Mouse (Mus musculus) limb, embryonic 15.5 days (tissue): ENCODE data around the gene Cutc. TPM values are rescaled to one million over a fixed set of nuclear protein-coding genes. Genes with fewer than 3 reads are reported as not detected.

Experiments used
- ATAC-seq: fragments of 200-750 bp; cut with Nextera tagmentation; 2 replicates; pipeline ENCODE4 v1.8.0; 2017; ENCODE audit warnings: low read depth, moderate TSS enrichment; ENCODE audit not compliant: insufficient number of reproducible peaks, low FRiP score, low TSS enrichment
- H3K27ac ChIP-seq: fragments of 300-500 bp; sonication (generic); 2 replicates; pipeline ENCODE4 v1.5.1; 2015; ENCODE audit warnings: moderate library complexity, mild to moderate bottlenecking, inconsistent platforms
- H3K27me3 ChIP-seq: fragments of 300-500 bp; sonication (generic); 2 replicates; pipeline ENCODE4 v1.6.1; 2015; ENCODE audit warnings: inconsistent platforms
- H3K36me3 ChIP-seq: fragments of 300-500 bp; sonication (generic); 2 replicates; pipeline ENCODE4 v1.6.1; 2015; ENCODE audit warnings: inconsistent platforms
- H3K4me1 ChIP-seq: fragments of 300-500 bp; sonication (generic); 2 replicates; pipeline ENCODE4 v1.6.1; 2015; ENCODE audit warnings: inconsistent platforms
- H3K4me2 ChIP-seq: fragments of 300-500 bp; sonication (generic); 2 replicates; pipeline ENCODE4 v1.6.1; 2015; ENCODE audit warnings: mild to moderate bottlenecking, inconsistent platforms
- H3K4me3 ChIP-seq: fragments of 300-500 bp; sonication (generic); 2 replicates; pipeline ENCODE4 v1.5.1; 2015; ENCODE audit warnings: mild to moderate bottlenecking, inconsistent platforms
- H3K9ac ChIP-seq: fragments of 300-500 bp; sonication (generic); 2 replicates; pipeline ENCODE4 v1.6.1; 2015; ENCODE audit warnings: inconsistent platforms
- H3K9me3 ChIP-seq: fragments of 300-500 bp; sonication (generic); 2 replicates; pipeline ENCODE4 v1.6.1; 2016; ENCODE audit warnings: inconsistent platforms
- WGBS: fragments of 180-500 bp; shearing (Covaris S2); methylation state at CpG from one replicate; pipeline ENCODE4 v1.1.7; 2015; 5-methylcytosine and 5-hydroxymethylcytosine counted together
- polyA plus RNA-seq: library from polyadenylated mRNA; unstranded; fragments of >200 nt; fragmentation: Nextera tagmentation; extraction: Ambion mirVana; gene quantifications from 2 replicates; pipeline ENCODE4 v1.2.1, GENCODE M21; 2015

Gene Cutc
- polyA plus RNA-seq, result 13.6 and 13.7 TPM in 2 replicates

DNA sequence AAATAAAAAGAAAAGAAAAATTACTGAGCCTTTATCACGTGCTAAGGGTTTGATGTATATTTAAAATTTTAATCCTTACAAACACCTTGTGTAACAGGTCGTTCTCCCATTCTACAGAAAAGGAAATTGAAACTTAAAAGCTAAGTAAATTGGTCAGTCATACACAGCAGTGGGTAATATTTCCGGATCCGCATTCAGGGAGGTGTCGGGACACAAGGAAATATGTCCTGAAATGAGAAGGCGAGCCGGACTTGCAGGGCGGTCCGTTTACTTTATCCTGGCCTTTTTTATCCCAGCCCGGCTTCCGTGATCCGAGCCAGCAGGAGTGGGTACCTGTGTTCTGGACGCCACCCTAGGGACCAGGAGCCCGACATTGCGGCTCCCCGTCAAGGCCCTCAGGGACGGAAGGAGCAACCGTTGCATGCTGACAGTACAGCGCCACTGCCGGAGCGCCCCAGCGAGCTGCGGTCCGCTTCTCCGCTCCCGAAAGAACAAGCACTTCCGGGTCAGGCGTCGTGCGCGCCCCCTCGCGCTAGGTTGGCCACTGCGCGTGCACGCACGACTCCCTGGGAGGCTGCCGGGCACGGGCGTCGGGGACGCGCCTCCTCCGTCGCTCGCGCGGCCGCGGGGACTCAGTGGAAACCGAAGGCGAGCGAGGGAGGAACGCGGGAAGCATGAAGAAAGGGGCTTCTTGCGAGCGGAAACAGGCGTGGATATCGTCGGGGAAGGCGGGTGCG lies at the start of gene Cutc, which contains the start of gene Cox15:
Gene Cutc (plus strand): TSS at position 508 of the 737 bp plus-strand sequence.
Gene Cox15 (minus strand): TSS at position 512 of the 737 bp plus-strand sequence.
- peaks cover 24% of the 10 kb centered on the region for H3K36me3 ChIP-seq
- peak within 1 kb of the TSS; percentile 52 for H3K4me2 ChIP-seq

DNA sequence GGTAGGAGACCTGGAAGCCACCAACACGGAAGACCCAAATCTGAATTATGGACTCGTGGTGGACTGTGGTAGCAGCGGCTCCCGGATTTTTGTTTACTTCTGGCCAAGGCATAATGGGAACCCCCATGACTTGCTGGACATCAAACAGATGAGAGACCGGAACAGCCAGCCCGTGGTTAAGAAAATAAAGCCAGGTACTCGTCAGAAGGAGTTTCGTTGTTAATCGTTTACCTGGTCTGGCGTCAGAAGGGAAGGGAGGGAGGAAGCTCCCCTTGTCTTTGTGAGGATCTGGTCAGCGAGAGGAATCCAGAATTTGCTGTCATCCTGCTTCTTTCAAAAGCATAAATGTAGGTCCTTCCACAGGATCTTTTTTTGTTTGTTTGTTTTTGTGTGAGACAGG lies 48.6 kb upstream of the Cutc start:
- no peak for ATAC-seq
- WGBS, result 92% methylated on average over 11 of the region's 11 CpGs
- H3K36me3 ChIP-seq, result peaks cover 67% of the 10 kb centered on the region

More for the DNA sequence above, at the start of gene Cutc, which contains the start of gene Cox15:
- no peaks in the 10 kb centered on the region for H3K27me3 ChIP-seq
- peak within 1 kb of the TSS; percentile 98 for H3K27ac ChIP-seq
- no peaks in the 10 kb centered on the region for H3K9me3 ChIP-seq
- 0 out of 2 replicates have a peak, but pooled peaks cover 4% of the 10 kb centered on the region for H3K4me1 ChIP-seq
- WGBS, result under 1% methylated on average over 61 of the region's 62 CpGs
- peak; percentile 89 for ATAC-seq
- H3K9ac ChIP-seq, result peak within 1 kb of the TSS; percentile 73
- peak within 1 kb of the TSS; percentile 73 for H3K4me3 ChIP-seq

GRCm38 (mm10) chr19:43704787-43705497 lies 47.9 kb upstream of the Cutc start:
- Histone ChIP-seq H3K9me3 (no peaks in the 10 kb centered on the region), H3K4me2 (no peak overlapping the region), H3K27me3 (no peaks in the 10 kb centered on the region), H3K4me3 (no peak overlapping the region), H3K4me1 (no peaks in the 10 kb centered on the region), H3K36me3 (peaks cover 65% of the 10 kb centered on the region), H3K27ac (no peak overlapping the region), H3K9ac (no peak overlapping the region)
- ATAC-seq, result no peak
- 89% methylated on average over 17 of the region's 17 CpGs for WGBS

More for the DNA sequence above, 48.6 kb upstream of the Cutc start:
- no peaks in the 10 kb centered on the region for H3K4me1 ChIP-seq
- no peak overlapping the region for H3K4me2 ChIP-seq
- no peaks in the 10 kb centered on the region for H3K27me3 ChIP-seq
- no peak overlapping the region for H3K4me3 ChIP-seq
- no peaks in the 10 kb centered on the region for H3K9me3 ChIP-seq
- H3K27ac ChIP-seq, result no peak overlapping the region
- H3K9ac ChIP-seq, result no peak overlapping the region

DNA sequence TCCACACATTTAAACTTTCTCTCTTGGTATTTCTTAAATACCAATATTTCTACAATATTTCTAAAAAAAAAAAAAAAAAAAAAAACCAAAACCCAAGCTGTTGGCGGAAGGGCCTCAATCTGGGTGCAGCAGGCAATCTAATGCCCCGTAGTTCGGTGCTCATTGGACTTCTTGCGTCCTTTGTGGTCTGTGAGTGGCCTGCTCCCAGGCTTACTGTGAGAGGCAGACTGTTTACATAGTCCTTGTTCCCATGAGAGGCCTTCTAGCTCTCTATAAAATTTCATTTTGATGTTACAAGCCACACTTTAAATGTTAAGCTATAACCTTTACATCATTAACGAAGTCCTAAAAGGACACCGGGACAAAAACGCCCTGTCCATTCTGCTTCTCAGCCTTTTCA lies 44.6 kb upstream of the Cutc start:
- Histone ChIP-seq H3K4me1 (no peaks in the 10 kb centered on the region), H3K4me2 (no peak overlapping the region), H3K36me3 (peaks cover 45% of the 10 kb centered on the region), H3K27me3 (no peaks in the 10 kb centered on the region), H3K27ac (no peak overlapping the region), H3K4me3 (no peak overlapping the region), H3K9me3 (no peaks in the 10 kb centered on the region), H3K9ac (no peak overlapping the region)
- WGBS, result 71% methylated on average over 7 of the region's 7 CpGs
- no peak for ATAC-seq

- Histone ChIP-seq H3K9me3 (no peaks in the 10 kb centered on the region), H3K36me3 (peaks cover 40% of the 10 kb centered on the region), H3K4me1 (no peaks in the 10 kb centered on the region), H3K27ac (no peak overlapping the region), H3K27me3 (no peaks in the 10 kb centered on the region), H3K4me3 (no peak overlapping the region), H3K9ac (no peak overlapping the region), H3K4me2 (no peak overlapping the region)
- no peak for ATAC-seq
- 81% methylated on average over 8 of the region's 8 CpGs for whole genome bisulfite sequencing
Measured at GRCm38 (mm10) chr19:43709317-43709716, 43.5 kb upstream of the Cutc start.

DNA sequence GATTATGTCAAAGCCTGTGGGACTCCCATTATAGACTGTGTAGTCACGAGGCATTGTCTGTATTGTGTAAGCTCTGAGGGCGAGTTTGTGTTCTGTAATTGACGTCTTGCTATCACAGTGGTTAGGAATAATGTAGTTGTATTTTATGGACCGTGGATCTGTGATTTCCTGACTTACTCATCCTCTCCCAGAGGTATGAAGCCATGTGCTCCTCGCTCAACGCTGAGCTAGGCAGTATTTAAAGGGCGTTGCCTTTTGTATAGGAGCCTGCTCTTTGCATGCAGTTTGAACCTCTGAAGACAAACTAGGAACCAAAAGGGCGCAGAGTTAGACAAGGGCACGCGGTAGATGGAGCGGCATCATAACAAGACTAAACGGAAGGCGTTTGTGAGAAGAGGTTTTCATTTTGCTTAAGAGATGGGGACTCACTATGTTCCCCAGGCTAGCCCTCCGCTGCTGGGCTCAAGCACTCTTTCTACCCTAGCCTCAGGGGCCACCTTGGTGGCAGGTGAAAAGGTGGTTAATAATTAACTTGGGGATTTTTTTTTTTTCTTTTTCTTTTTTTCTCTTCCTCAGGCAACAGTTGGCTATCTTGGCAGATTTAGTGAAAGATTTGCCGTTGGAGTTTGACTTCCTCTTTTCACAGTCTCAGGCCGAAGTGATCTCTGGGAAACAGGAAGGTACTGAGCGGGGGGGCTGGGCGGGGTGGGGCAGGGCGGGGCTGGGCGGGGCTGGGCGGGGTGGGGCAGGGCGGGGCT lies 41.5 kb upstream of the Cutc start:
- no peak overlapping the region for H3K4me3 ChIP-seq
- no peak overlapping the region for H3K9ac ChIP-seq
- no peaks in the 10 kb centered on the region for H3K4me1 ChIP-seq
- peaks cover 21% of the 10 kb centered on the region for H3K36me3 ChIP-seq
- ATAC-seq, result no peak
- no peak overlapping the region for H3K4me2 ChIP-seq
- H3K27ac ChIP-seq, result no peak overlapping the region
- 54% methylated on average over 22 of the region's 22 CpGs for WGBS
- no peaks in the 10 kb centered on the region for H3K9me3 ChIP-seq
- H3K27me3 ChIP-seq, result no peaks in the 10 kb centered on the region

DNA sequence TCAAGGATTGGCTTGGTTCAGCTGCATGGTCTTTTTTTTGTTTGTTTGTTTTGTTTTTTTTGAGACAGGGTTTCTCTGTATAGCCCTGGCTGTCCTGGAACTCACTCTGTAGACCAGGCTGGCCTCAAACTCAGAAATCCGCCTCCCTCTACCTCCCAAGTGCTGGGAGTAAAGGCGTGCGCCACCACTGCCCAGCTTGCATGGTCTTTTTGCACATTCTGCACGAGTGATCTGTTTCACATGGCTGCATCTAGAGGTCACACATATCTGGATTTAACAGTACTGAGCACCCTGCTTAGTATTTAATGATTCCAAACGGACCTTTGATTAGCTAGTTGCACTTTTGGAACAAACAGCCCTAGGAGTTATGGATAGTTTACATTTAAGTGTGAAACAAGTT lies 40.8 kb upstream of the Cutc start:
- H3K36me3 ChIP-seq, result peaks cover 16% of the 10 kb centered on the region

DNA sequence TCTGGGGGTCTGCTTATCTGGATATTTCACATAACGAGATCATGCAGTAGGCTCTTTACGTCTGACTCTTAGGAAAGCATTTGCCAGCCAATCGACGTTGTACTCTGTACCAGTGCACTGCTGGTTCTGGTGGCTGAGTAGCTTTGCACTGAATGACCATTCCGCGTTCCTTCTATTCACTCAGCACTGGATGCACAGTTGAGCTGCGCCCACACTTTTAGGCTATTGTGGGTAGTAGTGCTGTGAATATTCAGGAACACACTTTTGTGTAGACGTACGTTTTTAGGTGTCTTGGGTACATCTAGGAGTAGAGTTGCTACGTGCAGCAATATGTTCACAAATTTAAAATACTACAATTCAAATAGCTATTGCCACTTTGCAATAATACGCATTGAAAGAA lies 32.7 kb upstream of the Cutc start:
- no peak overlapping the region for H3K9ac ChIP-seq
- 94% methylated on average over 11 of the region's 11 CpGs for WGBS
- H3K9me3 ChIP-seq, result no peaks in the 10 kb centered on the region
- H3K4me3 ChIP-seq, result no peak overlapping the region
- no peak for ATAC-seq
- H3K27me3 ChIP-seq, result no peaks in the 10 kb centered on the region
- peaks cover 49% of the 10 kb centered on the region for H3K36me3 ChIP-seq
- no peak overlapping the region for H3K4me2 ChIP-seq
- no peak overlapping the region for H3K27ac ChIP-seq
- H3K4me1 ChIP-seq, result no peaks in the 10 kb centered on the region

More for the DNA sequence above, 40.8 kb upstream of the Cutc start:
- Histone ChIP-seq H3K4me2 (no peak overlapping the region), H3K4me3 (no peak overlapping the region), H3K9me3 (no peaks in the 10 kb centered on the region), H3K27me3 (no peaks in the 10 kb centered on the region), H3K4me1 (no peaks in the 10 kb centered on the region), H3K27ac (no peak overlapping the region), H3K9ac (no peak overlapping the region)
- no peak for ATAC-seq
- 81% methylated on average over 5 of the region's 5 CpGs for WGBS

DNA sequence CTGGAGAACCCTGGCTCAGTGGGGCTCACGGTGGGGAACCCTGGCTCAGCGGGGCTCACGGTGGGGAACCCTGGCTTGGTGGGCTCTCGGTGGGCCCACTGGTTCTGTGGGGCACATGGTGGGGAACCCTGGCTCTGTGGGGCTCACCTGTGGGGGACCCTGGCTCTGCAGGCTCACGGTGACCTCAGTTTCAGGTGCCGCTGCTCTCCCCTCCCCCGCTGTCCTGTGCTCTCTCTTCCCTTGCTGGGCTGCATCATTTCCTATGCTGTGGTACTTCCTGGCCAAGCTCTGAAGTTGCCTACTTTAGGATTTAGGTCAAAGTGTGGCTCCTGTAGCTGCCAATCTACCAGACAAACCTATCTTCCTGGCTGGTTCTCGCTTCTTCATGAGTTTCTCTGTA lies 29.9 kb upstream of the Cutc start:
- Histone ChIP-seq H3K4me1 (no peaks in the 10 kb centered on the region), H3K27ac (no peak overlapping the region), H3K9me3 (no peaks in the 10 kb centered on the region), H3K4me2 (no peak overlapping the region), H3K27me3 (no peaks in the 10 kb centered on the region), H3K4me3 (no peak overlapping the region), H3K36me3 (peaks cover 69% of the 10 kb centered on the region), H3K9ac (no peak overlapping the region)
- no peak for ATAC-seq
- 80% methylated on average over 8 of the region's 8 CpGs for WGBS

DNA sequence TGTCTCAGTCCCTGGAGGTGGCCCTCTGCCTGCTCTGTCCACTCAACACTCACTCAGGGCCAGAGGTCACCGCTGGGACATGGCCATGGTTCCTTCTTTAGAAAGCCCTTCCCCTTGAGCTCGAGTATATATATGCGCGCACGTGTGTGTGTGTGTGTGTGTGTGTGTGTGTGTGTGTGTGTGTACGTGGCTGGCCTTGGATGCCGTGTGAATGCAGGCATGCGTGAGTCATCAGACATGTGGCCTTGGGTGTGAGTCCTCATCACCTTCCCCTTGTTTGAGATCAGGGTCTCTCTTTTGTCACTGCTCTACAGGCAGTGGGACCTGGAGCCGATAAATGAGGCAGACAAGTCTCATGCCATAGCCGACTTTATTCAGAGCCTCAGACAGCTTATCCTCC lies 29.3 kb upstream of the Cutc start:
- ATAC-seq, result no peak
- Histone ChIP-seq H3K4me2 (no peak overlapping the region), H3K9ac (no peak overlapping the region), H3K4me3 (no peak overlapping the region), H3K9me3 (no peaks in the 10 kb centered on the region), H3K27ac (no peak overlapping the region), H3K4me1 (no peaks in the 10 kb centered on the region), H3K36me3 (peaks cover 69% of the 10 kb centered on the region), H3K27me3 (no peaks in the 10 kb centered on the region)
- WGBS, result 82% methylated on average over 10 of the region's 10 CpGs

DNA sequence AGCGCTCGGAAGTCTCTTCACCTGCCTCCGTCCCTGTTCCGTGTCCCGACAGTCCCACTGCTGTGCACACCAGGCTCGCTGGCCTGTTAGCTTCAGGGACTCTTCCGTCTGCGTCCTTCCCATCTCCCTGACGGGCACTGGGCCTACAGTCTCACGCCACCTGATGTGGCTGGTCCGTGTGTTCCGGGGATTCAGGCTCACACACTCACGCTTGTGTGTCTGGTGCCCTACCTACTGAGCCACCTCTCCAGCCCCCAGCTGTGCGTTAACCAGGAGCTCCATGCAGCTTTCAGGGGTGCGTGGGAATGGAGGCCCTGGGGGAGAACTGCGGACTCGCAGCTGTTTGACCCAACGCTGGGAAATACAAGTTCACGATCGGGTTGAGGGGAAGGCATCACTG lies 28.6 kb upstream of the Cutc start:
- Histone ChIP-seq H3K9me3 (no peaks in the 10 kb centered on the region), H3K4me1 (no peaks in the 10 kb centered on the region), H3K9ac (no peak overlapping the region), H3K4me2 (no peak overlapping the region), H3K36me3 (peaks cover 71% of the 10 kb centered on the region), H3K4me3 (no peak overlapping the region), H3K27ac (no peak overlapping the region), H3K27me3 (no peaks in the 10 kb centered on the region)
- WGBS, result 92% methylated on average over 20 of the region's 20 CpGs
- no peak for ATAC-seq

- H3K36me3 ChIP-seq, result peaks cover 75% of the 10 kb centered on the region
- 82% methylated on average over 7 of the region's 7 CpGs for WGBS
Measured at GRCm38 (mm10) chr19:43724821-43725220, 28.0 kb upstream of the Cutc start.

More at GRCm38 (mm10) chr19:43724821-43725220, 28.0 kb upstream of the Cutc start:
- no peaks in the 10 kb centered on the region for H3K27me3 ChIP-seq
- no peak overlapping the region for H3K4me2 ChIP-seq
- no peak overlapping the region for H3K9ac ChIP-seq
- no peak overlapping the region for H3K27ac ChIP-seq
- H3K4me3 ChIP-seq, result no peak overlapping the region
- no peaks in the 10 kb centered on the region for H3K9me3 ChIP-seq
- H3K4me1 ChIP-seq, result no peaks in the 10 kb centered on the region
- no peak for ATAC-seq
